Mouse (Mus musculus): ENCODE data around the gene Plcl2. TPM values are rescaled to one million over a fixed set of nuclear protein-coding genes. Genes with fewer than 3 reads are reported as not detected.
"Not testable (repeated sequence)": the region's sequence is repeated elsewhere in the genome, so short reads cannot be mapped to it uniquely, and the experiment has no call there.

Plcl2 gene
- total RNA-seq, 4 experiments from 2014 or later = 8.3 to 10.7 (median 9.3) TPM

GRCm38 (mm10) chr17:50621996-50622395 is 112.8 kb downstream of the Plcl2 start:
- no peak for DNase-seq (ENCODE audit: low spot score)

GRCm38 (mm10) chr17:50625584-50625983 is 116.4 kb downstream of the Plcl2 start:
- DNase-seq (ENCODE audit: low spot score) = no peak

- no peak for DNase-seq (ENCODE audit: low spot score)
Observed at GRCm38 (mm10) chr17:50627658-50628057, 118.5 kb downstream of the Plcl2 start.

- DNase-seq (ENCODE audit: low spot score) = peak; percentile 13
Observed at GRCm38 (mm10) chr17:50628716-50629115, 119.5 kb downstream of the Plcl2 start.

- DNase-seq (ENCODE audit: low spot score) = not testable (repeated sequence)
Observed at GRCm38 (mm10) chr17:50630992-50631391, 121.8 kb downstream of the Plcl2 start.

- DNase-seq (ENCODE audit: low spot score) = no peak
Observed at GRCm38 (mm10) chr17:50634008-50634871, 125.0 kb downstream of the Plcl2 start.

- DNase-seq (ENCODE audit: low spot score) = no peak
Observed at GRCm38 (mm10) chr17:50635961-50636585, 126.9 kb downstream of the Plcl2 start.

- no peak for DNase-seq (ENCODE audit: low spot score)
Observed at GRCm38 (mm10) chr17:50638791-50639190, 129.6 kb downstream of the Plcl2 start.

- DNase-seq (ENCODE audit: low spot score) = no peak
Observed at GRCm38 (mm10) chr17:50641076-50641610, 131.9 kb downstream of the Plcl2 start.

GRCm38 (mm10) chr17:50641879-50642278 is 132.7 kb downstream of the Plcl2 start:
- DNase-seq (ENCODE audit: low spot score) = no peak

- peak; percentile 23 for DNase-seq (ENCODE audit: low spot score)
Observed at GRCm38 (mm10) chr17:50643356-50643755, 134.2 kb downstream of the Plcl2 start.

- no peak for DNase-seq (ENCODE audit: low spot score)
Observed at GRCm38 (mm10) chr17:50643989-50644388, 134.8 kb downstream of the Plcl2 start.

GRCm38 (mm10) chr17:50648141-50648540 is 138.9 kb downstream of the Plcl2 start:
- not testable (repeated sequence) for DNase-seq (ENCODE audit: low spot score)

GRCm38 (mm10) chr17:50648757-50649419 is 139.7 kb downstream of the Plcl2 start:
- no peak for DNase-seq (ENCODE audit: low spot score)

GRCm38 (mm10) chr17:50650535-50651223 is 141.5 kb downstream of the Plcl2 start:
- DNase-seq (ENCODE audit: low spot score) = no peak

- DNase-seq (ENCODE audit: low spot score) = no peak
Observed at GRCm38 (mm10) chr17:50654741-50655415, 145.7 kb downstream of the Plcl2 start.

- no peak for DNase-seq (ENCODE audit: low spot score)
Observed at GRCm38 (mm10) chr17:50655416-50655776, 146.2 kb downstream of the Plcl2 start.

- DNase-seq (ENCODE audit: low spot score) = no peak
Observed at GRCm38 (mm10) chr17:50657321-50657720, 148.1 kb downstream of the Plcl2 start.

GRCm38 (mm10) chr17:50658901-50659300 is 149.7 kb downstream of the Plcl2 start:
- DNase-seq (ENCODE audit: low spot score) = no peak

- DNase-seq (ENCODE audit: low spot score) = no peak
Observed at GRCm38 (mm10) chr17:50667596-50667995, 158.4 kb downstream of the Plcl2 start.

- DNase-seq (ENCODE audit: low spot score) = no peak
Observed at GRCm38 (mm10) chr17:50668681-50669208, 159.5 kb downstream of the Plcl2 start.

Measured in heart, adult 8-10 months (tissue).